Mouse (Mus musculus) liver, embryonic 14.5 days (tissue): ENCODE measurements around the gene Hist2h3c1. TPM values are rescaled to one million over a fixed set of nuclear protein-coding genes. Genes with fewer than 3 reads are reported as not detected.
"Not testable (repeated sequence)": the region's sequence is repeated elsewhere in the genome, so short reads cannot be mapped to it uniquely, and the experiment has no call there.

Experiments
- ATAC-seq: fragments of 200-750 bp; cut with Nextera tagmentation; 2 replicates; pipeline ENCODE4 v1.8.0; 2017; ENCODE audit warnings: moderate number of reproducible peaks, mild to moderate bottlenecking, moderate library complexity; ENCODE audit not compliant: insufficient read depth
- DNase-seq, 3 experiments: peaks; one replicate each; pipeline ENCODE4 v3.0.0-alpha.2; 2012 to 2013; ENCODE audit warnings: low read depth in 3 of 3, low spot score in 3 of 3
- H3K27ac ChIP-seq: fragments of 300-500 bp; sonication (generic); 2 replicates; pipeline ENCODE4 v1.5.1; 2014; ENCODE audit warnings: moderate library complexity, mild to moderate bottlenecking, control low read depth, inconsistent platforms
- H3K27me3 ChIP-seq: fragments of 300-500 bp; sonication (generic); 2 replicates; pipeline ENCODE4 v1.6.1; 2014; ENCODE audit warnings: mild to moderate bottlenecking, low read length, moderate library complexity; ENCODE audit not compliant: control insufficient read depth, insufficient read depth
- H3K36me3 ChIP-seq: fragments of 300-500 bp; sonication (generic); replicated peaks from 2 replicates; pipeline ENCODE4 v1.6.1; 2014; ENCODE audit warnings: low read depth; ENCODE audit not compliant: control insufficient read depth, insufficient read depth
- H3K4me1 ChIP-seq, 2 experiments: fragments of 200-500 bp in 1 of 2; fragments of 300-500 bp in 1 of 2; sonication (generic) in 1 of 2; replicated peaks; 2 replicates each; pipeline ENCODE4 v1.6.1; 2012 to 2014; ENCODE audit warnings: antibody characterized with exemption in 1 of 2, inconsistent platforms in 1 of 2, low read length in 1 of 2; ENCODE audit not compliant: control insufficient read depth in 2 of 2, insufficient read depth in 2 of 2
- H3K4me2 ChIP-seq: fragments of 300-500 bp; sonication (generic); 2 replicates; pipeline ENCODE4 v1.6.1; 2014; ENCODE audit warnings: low read depth, mild to moderate bottlenecking, control low read depth, moderate library complexity
- H3K4me3 ChIP-seq, 2 experiments: fragments of 200-500 bp in 1 of 2; fragments of 300-500 bp in 1 of 2; sonication (generic) in 1 of 2; 2 replicates each; pipeline ENCODE4 v1.5.1; 2012 to 2014; ENCODE audit warnings: low read depth in 2 of 2, low read length in 2 of 2, mild to moderate bottlenecking in 2 of 2, control low read depth in 1 of 2, inconsistent platforms in 1 of 2, moderate library complexity in 1 of 2; ENCODE audit not compliant: insufficient read depth in 1 of 2
- H3K9ac ChIP-seq: fragments of 300-500 bp; sonication (generic); replicated peaks from 2 replicates; pipeline ENCODE4 v1.6.1; 2014; ENCODE audit warnings: mild to moderate bottlenecking, control low read depth, moderate library complexity
- H3K9me3 ChIP-seq: fragments of 300-500 bp; sonication (generic); 2 replicates; pipeline ENCODE4 v1.6.1; 2016; ENCODE audit warnings: low read length, mixed read lengths; ENCODE audit not compliant: control insufficient read depth
- CTCF ChIP-seq: IDR thresholded peaks from 2 replicates; pipeline ENCODE4 v1.5.1; 2016; ENCODE audit warnings: antibody characterized with exemption, low read depth, control low read depth
- EP300 ChIP-seq: IDR thresholded peaks from 2 replicates; pipeline ENCODE4 v1.6.1; 2016; ENCODE audit warnings: antibody characterized with exemption, low read depth
- WGBS: fragments of 180-500 bp; shearing (Covaris S2); extraction: QIAGEN DNeasy Blood & Tissue Kit; methylation state at CpG from one replicate; pipeline ENCODE4 v1.1.7; 2014; ENCODE audit not compliant: insufficient replicate concordance; 5-methylcytosine and 5-hydroxymethylcytosine counted together
- polyA plus RNA-seq, 2 experiments: library from polyadenylated mRNA; depleted of rRNA in 1 of 2; stranded (reverse) in 1 of 2; unstranded in 1 of 2; fragments of >200 nt; fragmentation: Nextera tagmentation in 1 of 2; extraction: Ambion mirVana in 1 of 2; gene quantifications; 2 replicates each; pipeline versions ENCODE4 v1.2.1 to v1.2.3; 2012 to 2014

Gene Hist2h3c1
- polyA plus RNA-seq, 2 experiments: 2.4 to 2.6 TPM

DNA sequence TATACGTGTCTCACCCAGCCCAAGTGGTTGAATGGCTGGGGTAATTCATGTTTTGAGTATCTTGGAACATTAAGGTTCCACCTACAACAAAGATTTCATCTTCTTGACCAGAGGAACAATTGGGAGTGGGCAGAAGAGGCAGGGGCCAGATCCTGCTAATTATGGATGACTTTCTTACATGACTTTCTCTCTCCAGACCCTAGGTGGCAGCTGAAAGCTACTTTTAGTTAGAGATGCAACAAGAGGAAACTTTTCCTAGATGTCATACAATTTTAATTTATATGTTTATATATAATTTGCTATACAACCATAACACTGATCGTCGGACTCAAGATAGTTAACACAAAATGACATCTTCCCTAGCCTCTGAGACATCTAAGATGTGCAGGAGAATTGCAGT, 38.7 kb upstream of the Hist2h3c1 start:
- WGBS: 71% methylated on average over 3 of the region's 3 CpGs
- Histone ChIP-seq H3K4me3 (no peak overlapping the region), H3K4me2 (no peak overlapping the region), H3K4me1 (no peaks in the 10 kb centered on the region), H3K36me3 (no peaks in the 10 kb centered on the region), H3K9ac (no peak overlapping the region), H3K27ac (no peak overlapping the region), H3K9me3 (no peaks in the 10 kb centered on the region), H3K27me3 (no peaks in the 10 kb centered on the region)
- DNase-seq: no peak
- TF ChIP-seq EP300 (no peak), CTCF (no peak)
- no peak for ATAC-seq

DNA sequence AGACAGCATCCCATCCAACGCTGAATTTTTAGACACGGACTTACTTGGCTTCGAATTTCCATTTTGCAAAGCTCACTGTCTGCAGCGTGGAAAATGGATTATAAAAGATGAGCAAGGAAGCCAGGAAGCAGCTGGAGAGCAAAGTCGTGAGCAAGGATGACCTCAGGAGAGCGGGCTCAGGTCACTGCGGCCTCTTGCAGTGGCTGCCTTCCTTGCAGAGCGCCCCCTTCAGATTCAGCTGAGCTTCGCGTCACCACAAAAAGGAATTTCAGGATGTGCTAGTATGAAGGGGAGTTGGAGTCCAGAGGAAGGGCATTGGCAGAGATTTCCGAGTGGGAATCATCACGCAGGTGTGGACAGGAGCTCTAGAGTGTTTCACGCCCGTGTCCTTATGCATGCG, 37.2 kb upstream of the Hist2h3c1 start:
- Histone ChIP-seq H3K27me3 (no peaks in the 10 kb centered on the region), H3K27ac (no peak overlapping the region), H3K4me2 (no peak overlapping the region), H3K9ac (no peak overlapping the region), H3K36me3 (no peaks in the 10 kb centered on the region), H3K9me3 (no peaks in the 10 kb centered on the region), H3K4me1 (no peaks in the 10 kb centered on the region), H3K4me3 (no peak overlapping the region)
- TF ChIP-seq EP300 (no peak), CTCF (peak; percentile 54)
- WGBS: 29% methylated on average over 15 of the region's 15 CpGs
- DNase-seq: no peak
- no peak for ATAC-seq

DNA sequence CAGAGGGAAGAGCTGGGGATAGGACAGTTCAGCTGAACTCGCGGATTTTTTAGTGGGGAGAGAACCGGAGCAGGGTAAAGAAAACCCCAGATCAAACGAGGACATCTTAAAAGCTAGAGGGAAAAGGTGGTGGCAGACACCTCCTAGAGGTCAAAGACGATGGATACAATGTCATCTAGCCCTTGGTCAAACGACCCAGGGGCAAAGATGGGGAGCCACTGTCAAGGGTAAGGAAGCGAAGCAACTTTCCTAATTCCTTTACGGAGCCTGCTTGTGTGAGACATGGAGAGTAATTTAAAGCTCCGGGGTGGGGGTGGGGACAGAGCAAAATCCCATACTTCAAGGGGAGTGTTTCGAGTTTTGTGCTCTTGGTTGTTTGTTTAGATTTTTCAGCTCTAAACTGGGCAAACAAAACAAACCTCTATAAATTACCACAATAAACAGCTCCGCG, 27.3 kb upstream of the Hist2h3c1 start:
- no peaks in the 10 kb centered on the region for H3K9me3 ChIP-seq
- H3K4me3 ChIP-seq: peak overlapping the region; percentile 65 to 73
- peak overlapping the region; percentile 99 for H3K9ac ChIP-seq
- peaks cover 25 to 31% of the 10 kb centered on the region in 2 experiments for H3K4me1 ChIP-seq
- H3K4me2 ChIP-seq: peak overlapping the region; percentile 81
- H3K27ac ChIP-seq: peak overlapping the region; percentile 100
- peak in 1 of 3 experiments; percentile 52 for DNase-seq
- no peaks in the 10 kb centered on the region for H3K27me3 ChIP-seq
- TF ChIP-seq CTCF (peak; percentile 59), EP300 (no peak)
- H3K36me3 ChIP-seq: no peaks in the 10 kb centered on the region
- WGBS: under 1% methylated on average over 12 of the region's 12 CpGs
- no peak for ATAC-seq

DNA sequence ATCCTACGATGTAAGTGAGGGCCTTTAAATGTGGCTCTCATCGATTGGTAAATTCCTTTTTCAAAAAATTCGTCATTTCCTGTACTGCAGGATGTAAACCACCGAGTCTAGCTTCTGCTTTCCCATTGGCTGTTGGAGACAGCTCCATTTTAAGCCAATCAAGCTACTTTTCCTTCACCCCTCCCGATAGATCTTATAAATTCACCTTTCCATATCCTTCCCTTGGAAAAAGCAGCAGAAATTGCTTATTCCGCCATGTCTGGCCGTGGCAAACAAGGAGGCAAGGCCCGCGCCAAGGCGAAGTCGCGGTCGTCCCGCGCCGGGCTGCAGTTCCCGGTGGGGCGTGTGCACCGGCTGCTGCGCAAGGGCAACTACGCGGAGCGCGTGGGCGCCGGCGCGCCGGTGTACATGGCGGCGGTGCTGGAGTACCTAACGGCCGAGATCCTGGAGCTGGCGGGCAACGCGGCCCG, 26.8 kb upstream of the Hist2h3c1 start, which contains the start of the genes Bola1 and Hist2h2ab:
Gene Bola1 (minus strand): TSS at position 49 of the 470 bp plus-strand sequence.
Gene Hist2h2ab (plus strand): TSS at position 205 of the 470 bp plus-strand sequence.
- under 1% methylated on average over 37 of the region's 37 CpGs for WGBS

DNA sequence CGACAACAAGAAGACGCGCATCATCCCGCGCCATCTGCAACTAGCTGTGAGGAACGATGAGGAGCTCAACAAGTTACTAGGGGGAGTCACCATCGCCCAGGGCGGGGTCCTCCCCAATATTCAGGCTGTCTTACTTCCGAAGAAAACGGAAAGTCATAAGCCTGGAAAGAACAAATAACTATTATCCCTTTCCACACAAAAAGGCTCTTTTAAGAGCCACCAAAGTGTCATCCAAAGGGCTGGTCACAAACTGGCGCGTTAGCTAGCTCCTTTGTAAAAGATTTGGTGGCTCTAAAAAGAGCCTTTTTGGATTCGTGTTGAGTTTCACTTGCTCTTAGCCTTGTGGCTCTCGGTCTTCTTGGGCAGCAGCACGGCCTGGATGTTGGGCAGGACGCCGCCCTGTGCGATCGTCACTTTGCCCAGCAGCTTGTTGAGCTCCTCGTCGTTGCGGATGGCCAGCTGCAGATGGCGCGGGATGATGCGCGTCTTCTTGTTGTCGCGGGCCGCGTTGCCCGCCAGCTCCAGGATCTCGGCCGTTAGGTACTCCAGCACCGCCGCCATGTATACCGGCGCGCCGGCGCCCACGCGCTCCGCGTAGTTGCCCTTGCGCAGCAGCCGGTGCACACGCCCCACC, 26.2 kb upstream of the Hist2h3c1 start:
- Histone ChIP-seq H3K27ac (peak overlapping the region; percentile 100), H3K4me1 (peaks cover 30 to 40% of the 10 kb centered on the region in 2 experiments), H3K4me2 (peak overlapping the region; percentile 81), H3K9ac (peak overlapping the region; percentile 99), H3K4me3 (peak overlapping the region; percentile 65 to 73)
- ATAC-seq: peak; percentile 29; the same call in 1 of the 2 replicates
- H3K9me3 ChIP-seq, H3K27me3 ChIP-seq, H3K36me3 ChIP-seq: not testable (repeated sequence)
- under 1% methylated on average over 29 of the region's 47 CpGs for WGBS
- 0 out of 2 replicates have a peak, but pooled peaks have one; percentile 13 for TF ChIP-seq EP300
- peak in 1 of 3 experiments; percentile 66 for DNase-seq

More for the DNA sequence above, 26.8 kb upstream of the Hist2h3c1 start, which contains the start of the genes Bola1 and Hist2h2ab:
- no peaks in the 10 kb centered on the region for H3K27me3 ChIP-seq
- no peaks in the 10 kb centered on the region for H3K36me3 ChIP-seq
- peak within 1 kb of the TSS; percentile 65 to 73 for H3K4me3 ChIP-seq
- 0 out of 2 replicates have a peak, but pooled peaks have one; percentile 25 for TF ChIP-seq EP300
- TF ChIP-seq CTCF: no peak
- H3K9ac ChIP-seq: peak within 1 kb of the TSS; percentile 99
- peak within 1 kb of the TSS; percentile 100 for H3K27ac ChIP-seq
- H3K4me2 ChIP-seq: peak within 1 kb of the TSS; percentile 81
- peak; percentile 82 to 86 (median 82) for DNase-seq
- peaks cover 25 to 35% of the 10 kb centered on the region in 2 experiments for H3K4me1 ChIP-seq
- ATAC-seq: peak; percentile 63
- H3K9me3 ChIP-seq: no peaks in the 10 kb centered on the region
